Mouse (Mus musculus) heart, embryonic 14.5 days (tissue): ENCODE measurements around the gene Arl6. TPM values are rescaled to one million over a fixed set of nuclear protein-coding genes. Genes with fewer than 3 reads are reported as not detected.

Experiments
- ATAC-seq: fragments of 200-750 bp; cut with Nextera tagmentation; 2 replicates; pipeline ENCODE4 v1.8.0; 2017; ENCODE audit warnings: low read depth, moderate TSS enrichment; ENCODE audit not compliant: insufficient number of reproducible peaks, insufficient read depth, low FRiP score
- H3K27ac ChIP-seq, 2 experiments: fragments of 200-500 bp in 1 of 2; fragments of 300-500 bp in 1 of 2; sonication (generic) in 1 of 2; replicated peaks in 1 of 2; 2 replicates each; pipeline ENCODE4 v1.5.1; 2012 to 2014; ENCODE audit warnings: low read depth in 2 of 2, low read length in 2 of 2, control low read depth in 1 of 2, mild to moderate bottlenecking in 1 of 2, mixed read lengths in 1 of 2; ENCODE audit not compliant: control insufficient read depth in 1 of 2, insufficient read depth in 1 of 2
- H3K27me3 ChIP-seq: fragments of 300-500 bp; sonication (generic); 2 replicates; pipeline ENCODE4 v1.6.1; 2014; ENCODE audit warnings: mild to moderate bottlenecking, low read length, control low read depth; ENCODE audit not compliant: control insufficient read depth, insufficient read depth
- H3K36me3 ChIP-seq: fragments of 300-500 bp; sonication (generic); 2 replicates; pipeline ENCODE4 v1.6.1; 2014; ENCODE audit warnings: mild to moderate bottlenecking, control low read depth, low read length, mixed read lengths; ENCODE audit not compliant: control insufficient read depth, insufficient read depth
- H3K4me1 ChIP-seq, 2 experiments: fragments of 200-500 bp in 1 of 2; fragments of 300-500 bp in 1 of 2; sonication (generic) in 1 of 2; 2 replicates each; pipeline ENCODE4 v1.6.1; 2012 to 2014; ENCODE audit warnings: low read length in 2 of 2, control low read depth in 1 of 2, mixed read lengths in 1 of 2; ENCODE audit not compliant: control insufficient read depth in 2 of 2, insufficient read depth in 2 of 2
- H3K4me2 ChIP-seq: fragments of 300-500 bp; sonication (generic); 2 replicates; pipeline ENCODE4 v1.6.1; 2014; ENCODE audit warnings: mild to moderate bottlenecking, low read length
- H3K4me3 ChIP-seq, 2 experiments: fragments of 200-500 bp in 1 of 2; fragments of 300-500 bp in 1 of 2; sonication (generic) in 1 of 2; 2 replicates each; pipeline ENCODE4 v1.5.1; 2012 to 2014; ENCODE audit warnings: low read length in 2 of 2, mild to moderate bottlenecking in 2 of 2, control low read depth in 1 of 2, low read depth in 1 of 2, moderate library complexity in 1 of 2; ENCODE audit not compliant: control insufficient read depth in 1 of 2, insufficient read depth in 1 of 2
- H3K9ac ChIP-seq: fragments of 300-500 bp; sonication (generic); 2 replicates; pipeline ENCODE4 v1.6.1; 2014; ENCODE audit warnings: mild to moderate bottlenecking, low read length
- H3K9me3 ChIP-seq: fragments of 300-500 bp; sonication (generic); 2 replicates; pipeline ENCODE4 v1.6.1; 2016; ENCODE audit warnings: low read length, control low read depth; ENCODE audit not compliant: control insufficient read depth
- WGBS: fragments of 180-500 bp; shearing (Covaris S2); extraction: QIAGEN DNeasy Blood & Tissue Kit; methylation state at CpG from one replicate; pipeline ENCODE4 v1.1.7; 2014; 5-methylcytosine and 5-hydroxymethylcytosine counted together
- polyA plus RNA-seq: library from polyadenylated mRNA; unstranded; fragments of >200 nt; fragmentation: Nextera tagmentation; extraction: Ambion mirVana; gene quantifications from 2 replicates; pipeline ENCODE4 v1.2.1, GENCODE M21; 2014

The Arl6 gene
- polyA plus RNA-seq, 1 experiment from 2014 or later, result 23.7 TPM

DNA sequence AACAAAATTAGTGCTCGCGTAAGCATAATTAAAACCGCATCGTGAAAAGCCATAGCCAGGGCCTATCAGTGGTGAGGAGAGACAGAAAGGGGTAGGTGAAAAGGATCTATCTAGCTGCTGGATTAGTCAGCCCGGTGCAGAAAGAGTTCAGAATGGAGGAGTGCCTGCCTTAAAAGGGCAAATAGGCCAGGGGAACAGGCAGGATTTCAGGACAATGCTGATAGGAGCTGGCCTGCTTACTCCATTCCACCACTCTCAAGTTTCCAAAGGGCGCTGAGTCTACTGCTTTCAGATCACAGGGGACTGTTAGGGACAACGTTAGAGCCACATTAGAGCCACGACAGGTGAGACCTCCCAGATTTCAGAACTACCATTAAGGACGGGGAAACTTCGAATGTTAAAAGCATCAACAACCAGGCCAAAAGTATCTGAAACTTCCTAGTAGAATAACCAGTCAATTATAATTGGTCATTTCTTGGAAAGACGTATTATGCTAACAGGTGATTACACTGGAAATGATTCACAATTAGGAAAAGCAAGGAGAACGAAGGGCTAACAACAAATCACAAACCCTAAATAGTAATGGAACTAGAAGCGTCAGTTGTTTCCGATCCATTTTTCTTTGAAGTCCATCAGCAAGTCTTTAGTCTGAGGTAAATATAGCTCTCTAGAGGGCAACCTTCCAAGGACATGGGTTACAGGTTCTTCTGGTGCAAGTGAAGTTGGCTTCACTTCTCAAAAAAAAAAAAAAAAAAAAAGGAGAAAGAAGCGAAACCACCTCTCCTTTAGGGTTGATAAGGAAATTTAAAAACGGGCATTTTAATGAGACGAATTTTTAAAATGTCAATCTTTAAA, 39.6 kb downstream of the Arl6 start:
- H3K36me3 ChIP-seq, result no peaks in the 10 kb centered on the region
- H3K27ac ChIP-seq, result peak overlapping the region; percentile 98
- no peaks in the 10 kb centered on the region for H3K9me3 ChIP-seq
- H3K4me2 ChIP-seq, result peak overlapping the region; percentile 62
- H3K4me1 ChIP-seq, result peaks cover 16 to 36% of the 10 kb centered on the region in 2 experiments
- no peak for ATAC-seq
- peak overlapping the region; percentile 99 for H3K9ac ChIP-seq
- WGBS, result 5% methylated on average over 17 of the region's 17 CpGs
- H3K27me3 ChIP-seq, result no peaks in the 10 kb centered on the region
- peak overlapping the region; percentile 95 to 99 for H3K4me3 ChIP-seq

DNA sequence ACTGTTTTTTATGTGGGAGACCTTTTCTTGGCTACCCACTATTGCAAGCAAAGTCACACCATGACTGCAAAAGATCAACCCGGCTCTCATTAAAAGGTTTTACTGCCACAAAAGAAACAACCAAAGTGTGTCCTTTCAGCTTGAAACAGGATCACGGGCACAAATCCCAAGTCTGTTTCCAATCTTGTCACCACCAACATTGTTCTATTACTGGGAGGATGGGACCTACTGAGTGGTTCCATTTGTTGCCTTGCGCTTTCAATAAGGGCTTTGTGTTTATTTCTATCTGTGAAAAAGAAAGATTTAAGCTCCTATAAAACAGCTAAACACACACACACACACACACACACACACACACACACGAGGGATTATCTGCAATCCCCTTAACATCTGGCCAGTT, 40.2 kb downstream of the Arl6 start:
- WGBS, result 20% methylated on average over 4 of the region's 4 CpGs
- Histone ChIP-seq H3K27ac (peak overlapping the region; percentile 98), H3K4me1 (peaks cover 16 to 41% of the 10 kb centered on the region in 2 experiments), H3K36me3 (no peaks in the 10 kb centered on the region), H3K4me2 (peak overlapping the region; percentile 62), H3K9me3 (no peaks in the 10 kb centered on the region), H3K4me3 (peak overlapping the region; percentile 95 to 99; a peak in 3 of 4 replicates), H3K9ac (peak overlapping the region; percentile 99), H3K27me3 (no peaks in the 10 kb centered on the region)
- no peak for ATAC-seq

GRCm38 (mm10) chr16:59597256-59597655, 41.9 kb downstream of the Arl6 start:
- H3K4me3 ChIP-seq, result no peak overlapping the region
- WGBS, result 82% methylated on average over 6 of the region's 6 CpGs
- no peak for ATAC-seq
- H3K27ac ChIP-seq, result peak overlapping the region in 1 of 2 experiments; percentile 68; a peak in 1 of 4 replicates
- no peaks in the 10 kb centered on the region for H3K36me3 ChIP-seq
- no peaks in the 10 kb centered on the region for H3K27me3 ChIP-seq
- no peaks in the 10 kb centered on the region for H3K9me3 ChIP-seq
- no peak overlapping the region for H3K9ac ChIP-seq
- peak overlapping the region; percentile 29 for H3K4me2 ChIP-seq
- H3K4me1 ChIP-seq, result peaks cover 16 to 43% of the 10 kb centered on the region in 2 experiments

DNA sequence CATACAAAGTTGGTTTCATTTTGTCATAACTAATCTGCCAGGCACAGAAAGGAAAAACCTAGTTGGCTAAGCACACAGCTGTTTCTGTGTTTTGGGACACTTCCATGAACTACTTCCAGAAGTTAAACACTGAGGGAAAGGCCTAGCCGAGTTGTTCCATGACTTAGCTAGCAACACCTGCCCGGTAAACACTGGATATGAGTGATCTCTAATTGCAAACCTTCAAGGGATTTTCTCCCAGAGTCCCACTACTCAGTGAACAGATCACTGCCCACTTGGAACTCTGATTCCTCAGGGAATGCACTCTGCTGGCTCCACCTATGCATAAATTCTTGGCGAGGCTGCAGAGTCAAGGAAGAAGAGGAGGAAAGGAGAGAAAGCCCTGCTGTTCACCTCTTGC, 44.5 kb downstream of the Arl6 start:
- Histone ChIP-seq H3K36me3 (no peaks in the 10 kb centered on the region), H3K9me3 (no peaks in the 10 kb centered on the region), H3K27ac (no peak overlapping the region; a peak in 1 of 4 replicates), H3K4me2 (peak overlapping the region; percentile 16; the same call in 1 of the 2 replicates), H3K4me1 (peaks cover 20 to 58% of the 10 kb centered on the region in 2 experiments), H3K27me3 (no peaks in the 10 kb centered on the region), H3K9ac (no peak overlapping the region), H3K4me3 (no peak overlapping the region)
- 59% methylated on average over 3 of the region's 3 CpGs for WGBS
- ATAC-seq, result no peak

DNA sequence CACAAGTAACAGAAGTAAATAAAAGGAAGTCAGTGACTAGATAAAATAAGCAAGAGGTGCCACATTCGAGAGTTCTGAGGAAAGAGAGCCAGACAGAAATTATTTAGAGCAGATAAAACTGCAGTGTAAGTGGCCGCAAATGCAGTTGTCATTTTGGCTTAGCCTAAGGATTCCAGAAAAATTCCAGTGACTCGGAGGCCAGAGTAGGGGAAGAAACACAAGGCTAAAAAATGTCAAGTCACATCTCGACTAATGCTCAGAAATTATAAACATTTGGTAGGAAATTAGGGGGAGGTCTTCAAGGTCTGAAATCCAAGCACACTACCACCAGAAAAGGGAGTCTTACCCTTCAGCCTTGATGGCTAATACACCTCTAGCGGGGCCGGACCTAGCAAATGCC, 48.4 kb downstream of the Arl6 start:
- peaks cover 46 to 71% of the 10 kb centered on the region in 2 experiments for H3K4me1 ChIP-seq
- 0 out of 2 replicates have a peak overlapping the region, but pooled peaks have one; percentile 13 for H3K9ac ChIP-seq
- no peaks in the 10 kb centered on the region for H3K36me3 ChIP-seq
- ATAC-seq, result no peak
- H3K27me3 ChIP-seq, result no peaks in the 10 kb centered on the region
- no peaks in the 10 kb centered on the region for H3K9me3 ChIP-seq
- H3K4me2 ChIP-seq, result peak overlapping the region; percentile 9; the same call in 1 of the 2 replicates
- WGBS, result 29% methylated on average over 6 of the region's 6 CpGs
- H3K4me3 ChIP-seq, result no peak overlapping the region
- H3K27ac ChIP-seq, result peak overlapping the region; percentile 64 to 69; a peak in 3 of 4 replicates

DNA sequence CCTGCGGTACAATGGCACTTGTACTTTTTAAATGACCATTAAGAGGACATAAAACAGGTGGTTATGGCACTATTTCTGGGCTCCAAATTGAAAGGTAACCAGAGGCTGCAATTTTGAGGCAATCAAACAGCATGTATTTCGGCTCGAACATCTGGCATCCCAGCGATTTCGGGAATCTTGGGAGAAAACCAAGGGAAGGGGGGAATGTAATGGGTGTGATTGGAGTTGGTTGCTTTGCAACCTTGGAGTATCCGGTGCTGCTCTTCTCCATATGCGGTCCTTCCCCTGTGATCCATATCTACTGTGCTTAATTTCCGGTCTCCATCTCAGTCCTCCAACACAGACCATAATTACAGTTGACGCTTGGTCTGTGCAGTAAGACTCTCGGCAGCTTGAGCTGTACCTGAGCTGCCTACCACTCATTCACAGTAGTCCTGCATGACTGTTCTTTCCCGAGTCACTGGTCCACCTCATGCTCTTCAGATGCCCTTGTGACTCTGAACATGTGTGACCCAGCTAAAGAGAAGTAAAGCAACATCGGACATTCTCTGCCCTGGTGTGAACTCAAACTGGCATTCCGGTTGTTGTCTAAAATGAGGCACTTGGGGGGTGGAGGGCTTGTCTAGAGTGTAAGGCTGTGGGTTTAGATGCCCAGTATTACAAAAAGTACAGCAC, 50.7 kb downstream of the Arl6 start:
- Histone ChIP-seq H3K9me3 (no peaks in the 10 kb centered on the region), H3K27me3 (no peaks in the 10 kb centered on the region), H3K27ac (peak overlapping the region; percentile 89 to 93), H3K4me2 (peak overlapping the region; percentile 59), H3K4me1 (peaks cover 41 to 65% of the 10 kb centered on the region in 2 experiments), H3K9ac (peak overlapping the region; percentile 38; the same call in 1 of the 2 replicates), H3K36me3 (no peaks in the 10 kb centered on the region), H3K4me3 (no peak overlapping the region)
- WGBS, result 47% methylated on average over 13 of the region's 13 CpGs
- ATAC-seq, result 0 out of 2 replicates have a peak, but pooled peaks have one; percentile 48

DNA sequence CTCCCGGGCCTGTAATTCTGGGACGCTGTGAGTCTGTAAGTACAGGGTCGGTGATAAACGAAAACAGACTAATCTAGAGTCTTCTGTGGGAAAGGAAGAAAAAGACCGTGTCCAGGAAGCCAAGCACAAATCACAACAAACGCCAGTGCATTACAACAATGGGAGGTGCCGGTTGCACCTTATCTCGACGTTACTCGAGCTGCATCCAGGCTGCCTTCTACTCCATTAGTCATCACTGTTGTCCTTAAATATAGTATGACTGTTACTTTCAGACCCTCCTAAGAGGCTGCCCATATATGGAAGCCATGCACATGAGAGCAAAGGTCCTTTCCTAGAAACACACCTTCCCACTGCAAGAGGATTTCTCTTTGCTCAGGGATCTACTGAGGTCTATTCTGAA, 51.4 kb downstream of the Arl6 start:
- Histone ChIP-seq H3K27me3 (no peaks in the 10 kb centered on the region), H3K9ac (peak overlapping the region; percentile 55), H3K4me3 (no peak overlapping the region), H3K36me3 (no peaks in the 10 kb centered on the region), H3K27ac (peak overlapping the region; percentile 89 to 93), H3K9me3 (no peaks in the 10 kb centered on the region), H3K4me1 (peaks cover 41 to 65% of the 10 kb centered on the region in 2 experiments), H3K4me2 (peak overlapping the region; percentile 59)
- 8% methylated on average over 10 of the region's 10 CpGs for WGBS
- peak; percentile 79 for ATAC-seq
